Mouse (Mus musculus): Measurements from ENCODE around the gene Sgms1.
"Not testable (repeated sequence)": the region's sequence is repeated elsewhere in the genome, so short reads cannot be mapped to it uniquely, and the experiment has no call there.

Sgms1 gene

GRCm38 (mm10) chr19:32325100-32325768 lies 64.3 kb downstream of the Sgms1 start:
- DNase-seq (ENCODE audit: low spot score): no peak

GRCm38 (mm10) chr19:32324550-32324949 lies 65.0 kb downstream of the Sgms1 start:
- no peak for DNase-seq (ENCODE audit: low spot score)

GRCm38 (mm10) chr19:32323070-32323469 lies 66.4 kb downstream of the Sgms1 start:
- no peak for DNase-seq (ENCODE audit: low spot score)

GRCm38 (mm10) chr19:32322429-32323035 lies 67.0 kb downstream of the Sgms1 start:
- DNase-seq (ENCODE audit: low spot score): no peak

- no peak for DNase-seq (ENCODE audit: low spot score)
These were observed 69.2 kb downstream of the Sgms1 start for GRCm38 (mm10) chr19:32320366-32320666.

DNA sequence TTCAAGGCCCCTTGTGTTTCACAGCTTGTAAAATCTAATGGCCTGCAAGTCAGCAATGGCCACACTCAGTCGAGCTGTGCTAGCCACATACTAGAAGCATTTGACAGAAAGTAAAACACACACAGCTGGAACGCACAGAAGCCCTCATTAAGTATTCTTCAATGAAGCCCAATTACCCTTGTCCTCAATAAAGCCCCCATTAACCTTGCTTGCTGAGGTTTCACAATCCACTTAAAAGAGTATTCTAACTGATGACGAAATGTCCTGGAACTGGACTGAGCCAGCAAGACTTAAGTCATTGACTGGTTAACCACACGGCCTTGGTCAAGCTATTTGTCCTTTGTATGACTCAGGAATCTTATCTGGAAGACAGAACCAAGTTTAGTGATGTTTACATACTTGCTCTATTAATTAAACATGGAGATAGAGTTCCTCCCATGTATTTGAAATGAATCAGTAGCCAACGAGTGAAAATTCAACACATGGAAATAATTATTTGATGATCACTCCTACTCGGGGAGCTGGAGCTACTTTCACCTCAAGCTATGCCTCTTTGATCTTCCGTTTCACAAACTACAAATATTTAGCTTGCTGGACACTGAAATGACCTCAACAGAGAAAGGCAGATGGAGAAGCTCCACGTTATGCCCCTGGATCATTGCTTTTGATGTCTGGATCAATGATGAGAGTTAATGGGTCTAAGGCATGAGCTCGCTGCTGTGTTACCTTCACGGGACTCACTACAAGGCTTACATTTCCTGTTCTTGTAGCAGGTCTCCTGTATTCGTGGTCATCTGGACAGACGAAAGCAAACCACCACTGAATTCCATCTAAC lies 69.8 kb downstream of the Sgms1 start:
- no peak for DNase-seq (ENCODE audit: low spot score)

DNA sequence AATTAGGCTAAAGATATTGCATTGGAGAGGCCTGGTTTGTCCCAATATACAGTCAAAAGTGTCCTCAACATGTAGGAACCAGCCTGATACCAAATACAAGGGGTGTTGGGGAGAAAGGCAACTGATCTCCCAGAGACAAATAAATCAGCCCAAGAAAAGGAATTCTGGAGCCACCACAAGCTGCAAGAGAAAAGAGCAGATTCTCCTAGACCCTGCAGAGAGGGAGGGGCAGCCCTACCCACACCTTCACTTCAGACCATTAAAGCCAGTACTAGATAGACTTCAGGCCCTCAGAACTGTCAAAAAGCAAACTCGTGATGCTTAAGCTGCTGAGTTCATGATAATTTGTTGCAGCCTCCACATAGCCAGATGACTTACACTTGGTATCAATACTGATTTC lies 70.5 kb downstream of the Sgms1 start:
- DNase-seq (ENCODE audit: low spot score): no peak

GRCm38 (mm10) chr19:32317347-32317746 lies 72.2 kb downstream of the Sgms1 start:
- DNase-seq (ENCODE audit: low spot score): not testable (repeated sequence)

DNA sequence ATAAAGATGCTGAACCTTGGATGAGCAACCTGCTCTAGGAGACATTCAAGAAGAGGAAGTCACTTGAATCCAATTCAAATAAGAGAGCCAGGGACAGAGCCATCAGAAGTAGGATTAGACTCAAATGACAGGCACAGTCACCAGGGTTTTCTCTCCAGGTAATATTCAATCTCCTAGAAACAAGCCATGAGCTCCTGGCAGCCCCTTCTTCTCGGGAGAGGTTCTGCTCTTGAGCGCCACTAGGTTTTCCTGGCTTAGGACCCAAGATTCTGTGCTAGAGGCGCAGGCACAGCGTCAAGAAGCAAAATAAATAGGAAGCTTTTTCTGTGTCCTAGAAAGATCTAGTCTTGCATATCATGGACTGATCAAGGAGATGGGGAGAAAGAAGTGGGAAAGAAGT lies 76.2 kb downstream of the Sgms1 start:
- no peak for DNase-seq (ENCODE audit: low spot score)

DNA sequence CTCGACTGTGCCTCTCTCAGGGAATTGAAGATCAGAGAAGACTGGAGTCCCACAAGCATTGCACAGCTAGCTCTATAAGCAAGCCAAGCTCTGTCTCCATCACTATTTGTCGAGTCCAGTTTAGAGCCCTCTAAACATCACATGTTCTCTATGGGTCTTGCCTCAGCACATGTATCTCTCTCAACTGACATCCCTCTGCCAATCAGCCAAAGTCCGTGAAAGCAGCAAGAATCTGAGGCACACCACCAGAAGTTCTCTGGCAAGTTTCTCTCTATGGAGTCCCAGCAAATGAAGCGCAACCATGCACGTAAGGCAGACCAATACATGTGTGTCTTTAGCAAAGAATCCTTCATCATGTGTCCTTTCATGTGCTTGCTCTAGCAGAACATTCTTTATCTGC lies 77.8 kb downstream of the Sgms1 start:
- DNase-seq (ENCODE audit: low spot score): no peak

GRCm38 (mm10) chr19:32311063-32311462 lies 78.5 kb downstream of the Sgms1 start:
- DNase-seq (ENCODE audit: low spot score): no peak

DNA sequence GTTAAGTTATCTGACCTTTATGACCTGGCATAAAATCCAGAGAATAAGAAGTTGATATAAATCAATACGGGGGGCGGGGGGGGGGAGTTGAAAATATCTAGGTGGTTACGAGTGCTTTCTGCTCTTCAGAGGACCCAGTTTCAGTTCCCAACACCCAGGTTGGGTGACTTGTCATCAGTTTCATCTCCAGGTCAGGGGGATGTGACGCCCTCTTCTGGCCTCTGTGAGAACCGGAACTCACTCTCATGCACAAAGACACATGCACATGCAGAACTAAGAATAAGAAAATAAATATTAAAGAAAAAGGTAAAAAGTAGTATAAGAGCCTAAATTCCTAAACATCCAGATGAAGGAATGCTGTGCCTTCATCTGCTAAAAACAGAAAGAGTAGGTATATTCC lies 79.0 kb downstream of the Sgms1 start:
- DNase-seq (ENCODE audit: low spot score): no peak

- DNase-seq (ENCODE audit: low spot score): no peak
These were observed 80.2 kb downstream of the Sgms1 start for GRCm38 (mm10) chr19:32309346-32309745.

GRCm38 (mm10) chr19:32308311-32308710 lies 81.2 kb downstream of the Sgms1 start:
- no peak for DNase-seq (ENCODE audit: low spot score)

- DNase-seq (ENCODE audit: low spot score): peak; percentile 38
These were observed 84.6 kb downstream of the Sgms1 start for GRCm38 (mm10) chr19:32304898-32305297.

DNA sequence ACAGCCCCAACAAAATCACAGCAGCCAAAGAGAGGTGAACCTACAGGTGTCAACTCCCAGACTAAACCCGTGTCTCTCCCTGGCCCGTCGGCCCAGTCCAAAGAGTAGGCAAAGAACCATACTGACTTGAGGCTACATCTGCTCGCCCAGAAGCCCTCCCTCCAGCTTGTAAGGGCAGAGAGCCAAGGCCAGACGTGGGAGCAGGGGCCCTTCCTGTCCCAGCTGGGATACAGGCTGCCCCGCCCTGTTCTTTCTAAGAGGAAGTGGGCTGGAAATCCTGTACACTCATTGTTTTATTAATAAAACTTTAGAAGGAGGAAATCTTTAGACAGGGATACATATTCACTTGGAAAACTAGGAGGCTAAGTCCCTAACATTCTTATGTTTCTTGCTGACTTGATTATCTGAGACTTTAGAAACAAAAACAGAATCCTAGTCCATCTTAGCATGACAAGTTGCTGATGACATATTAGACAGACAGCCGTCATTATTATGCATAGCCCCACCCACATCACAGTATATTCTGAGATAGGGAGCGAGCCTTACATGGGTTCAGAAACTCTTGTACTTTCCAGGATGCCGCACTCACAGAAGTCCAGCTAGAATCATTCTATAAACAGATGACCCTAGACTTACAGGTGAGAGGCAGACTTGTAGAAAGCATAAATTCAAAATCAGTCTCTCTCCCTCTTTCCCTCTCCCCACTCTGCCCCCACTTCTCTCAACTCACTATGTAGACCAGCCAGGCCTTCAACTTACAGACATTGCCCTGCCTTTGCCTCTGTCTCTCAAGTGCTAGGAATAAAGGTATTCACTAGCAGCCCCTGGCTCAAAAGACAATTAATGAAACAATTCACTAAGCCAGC lies 85.3 kb downstream of the Sgms1 start:
- peak; percentile 62 for DNase-seq (ENCODE audit: low spot score)

DNA sequence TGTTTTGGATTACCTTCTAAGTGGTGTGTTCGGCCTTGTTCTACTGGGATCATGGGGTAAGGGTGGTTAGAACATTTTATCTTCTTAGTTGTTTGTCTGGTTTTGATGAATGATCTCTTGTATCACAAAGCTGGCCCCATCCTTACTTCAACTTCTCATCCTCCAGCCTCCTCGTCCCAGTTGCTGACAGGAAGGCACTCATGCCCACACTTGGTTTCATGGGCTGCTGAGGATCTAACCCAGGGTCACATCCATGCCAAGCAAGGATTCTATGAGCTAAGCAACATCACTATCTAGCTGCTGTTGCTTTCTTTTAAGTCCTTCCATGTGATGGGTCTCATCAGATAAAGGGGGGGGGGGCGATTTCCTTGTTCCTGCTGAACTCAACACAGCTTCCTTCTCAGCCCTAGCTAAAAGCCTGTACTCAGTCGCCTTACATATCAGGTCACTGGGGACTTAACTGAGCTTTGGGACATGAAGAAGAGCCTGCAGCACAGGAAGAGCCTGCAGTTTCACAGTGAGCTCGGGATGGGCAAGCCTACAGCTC lies 86.6 kb downstream of the Sgms1 start:
- no peak for DNase-seq (ENCODE audit: low spot score)

- DNase-seq (ENCODE audit: low spot score): no peak
These were observed 87.9 kb downstream of the Sgms1 start for GRCm38 (mm10) chr19:32301568-32301967.

DNA sequence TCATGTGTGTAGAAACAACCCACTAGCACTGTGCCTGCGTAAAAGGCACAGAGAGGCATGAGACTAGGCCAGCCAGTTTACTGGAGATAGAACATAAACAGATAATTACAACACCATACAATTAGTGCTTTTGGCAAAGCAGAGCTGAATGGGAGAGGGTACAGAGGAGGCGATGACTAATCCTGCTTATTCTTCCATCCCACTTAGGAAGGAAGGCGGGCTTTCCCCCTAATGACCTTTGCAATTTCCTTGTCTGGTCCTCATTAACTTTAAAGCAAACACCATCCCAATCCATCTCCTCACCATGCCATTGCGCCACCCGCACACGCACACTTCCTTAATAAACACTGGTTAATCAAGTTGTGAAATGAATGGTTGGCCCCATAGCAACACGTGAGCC lies 91.3 kb downstream of the Sgms1 start:
- DNase-seq (ENCODE audit: low spot score): peak; percentile 46

GRCm38 (mm10) chr19:32296863-32297262 lies 92.7 kb downstream of the Sgms1 start:
- no peak for DNase-seq (ENCODE audit: low spot score)

DNA sequence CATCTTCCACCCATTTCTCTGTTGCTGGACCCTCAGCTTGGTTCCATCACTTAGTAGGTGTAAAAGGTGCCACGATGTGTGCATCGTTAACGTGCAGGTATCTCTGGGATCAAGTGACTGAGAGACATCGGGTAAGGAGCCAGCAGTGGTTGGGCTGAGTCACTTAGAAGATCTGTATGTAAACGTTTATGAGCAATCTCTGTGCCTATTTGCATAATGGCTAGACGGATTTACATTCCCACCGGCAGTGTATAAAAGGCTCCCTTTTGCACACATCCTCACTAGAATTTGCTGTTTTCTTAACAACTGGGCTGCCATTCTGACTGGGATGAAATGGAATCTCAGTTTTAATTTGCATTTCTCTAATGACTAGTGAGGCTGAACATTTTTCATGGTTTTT lies 93.9 kb downstream of the Sgms1 start:
- no peak for DNase-seq (ENCODE audit: low spot score)

Data from MN1 (cell line).